Mouse (Mus musculus): ENCODE results near the gene Arl6ip4.

- TF ChIP-seq POLR2A (IDR thresholded peaks at IDR 0.05; ENCODE audit: borderline replicate concordance, low read depth, low read length): no peak
- no peak for TF ChIP-seq CTCF (IDR thresholded peaks at IDR 0.05; ENCODE audit: low read depth, low read length)
Measured at GRCm38 (mm10) chr5:124119204-124119603, 3.3 kb downstream of the Arl6ip4 start.
